Mouse (Mus musculus): ENCODE measurements around the gene Bcat1. TPM values are rescaled to one million over a fixed set of nuclear protein-coding genes. Genes with fewer than 3 reads are reported as not detected.

Gene Bcat1
- polyA plus RNA-seq, 1 experiment from 2014 or later = 5.0 TPM

DNA sequence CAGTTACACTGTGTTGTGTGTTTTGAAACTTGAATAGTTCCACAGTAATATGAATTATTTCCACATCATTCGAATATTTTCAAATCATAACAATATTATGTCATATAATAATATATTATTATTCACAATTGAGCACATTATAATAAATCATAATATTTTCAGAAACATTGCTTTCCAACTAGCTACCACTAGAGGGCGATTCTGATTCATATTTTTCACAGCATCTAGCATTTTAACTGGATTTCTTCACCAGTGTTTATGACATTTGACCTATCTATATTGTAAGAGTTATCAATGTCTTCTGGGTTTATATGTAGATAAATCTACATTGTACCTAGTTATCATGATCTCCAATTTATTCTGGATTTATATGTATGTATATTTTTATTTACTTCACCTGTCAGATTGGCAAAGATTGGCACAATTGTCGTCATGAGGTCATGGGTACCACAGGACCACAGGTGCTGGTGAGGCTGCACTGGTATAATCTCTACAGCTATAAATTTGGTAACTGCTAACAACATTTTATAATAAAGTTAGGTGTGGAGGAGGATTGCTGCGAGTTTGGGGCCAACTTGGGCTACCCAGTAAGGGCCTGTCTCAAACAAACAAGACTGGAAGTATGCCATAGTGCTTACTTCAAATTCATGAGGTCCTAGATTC is 12.6 kb upstream of the Bcat1 start:
- 0 out of 2 replicates have a peak, but pooled peaks have one; percentile 2 for ATAC-seq (replicated peaks; ENCODE audit: low FRiP score)
- Histone ChIP-seq H3K36me3 (ENCODE audit: control insufficient read depth, insufficient read depth, low read length) (no peaks in the 10 kb centered on the region), H3K4me2 (no peak overlapping the region), H3K4me3 (ENCODE audit: low read depth, low read length) (no peak overlapping the region), H3K4me1 (replicated peaks; ENCODE audit: control insufficient read depth, insufficient read depth, low read length) (peaks cover 4% of the 10 kb centered on the region; the same call in 1 of the 2 replicates), H3K27ac (ENCODE audit: low read depth, low read length) (no peak overlapping the region; the same call in 1 of the 2 replicates), H3K9me3 (ENCODE audit: control insufficient read depth, low read length) (no peaks in the 10 kb centered on the region), H3K27me3 (replicated peaks; ENCODE audit: control insufficient read depth, insufficient read depth, low read length) (no peaks in the 10 kb centered on the region), H3K9ac (ENCODE audit: low read depth, low read length) (no peak overlapping the region)
- DNase-seq (ENCODE audit: low spot score) = no peak
- WGBS = 45% methylated on average over 4 of the region's 4 CpGs

GRCm38 (mm10) chr6:145084343-145085117 is 8.5 kb upstream of the Bcat1 start:
- H3K4me3 ChIP-seq (ENCODE audit: low read depth, low read length) = no peak overlapping the region
- no peak overlapping the region for H3K9ac ChIP-seq (ENCODE audit: low read depth, low read length)
- ATAC-seq (replicated peaks; ENCODE audit: low FRiP score) (no peak), DNase-seq (ENCODE audit: low spot score) (no peak)
- H3K27ac ChIP-seq (ENCODE audit: low read depth, low read length) = no peak overlapping the region
- 91% methylated on average over 8 of the region's 8 CpGs for WGBS
- H3K36me3 ChIP-seq (ENCODE audit: control insufficient read depth, insufficient read depth, low read length) = no peaks in the 10 kb centered on the region
- no peak overlapping the region for H3K4me2 ChIP-seq
- peaks cover 4% of the 10 kb centered on the region; the same call in 1 of the 2 replicates for H3K4me1 ChIP-seq (replicated peaks; ENCODE audit: control insufficient read depth, insufficient read depth, low read length)
- H3K27me3 ChIP-seq (replicated peaks; ENCODE audit: control insufficient read depth, insufficient read depth, low read length) = no peaks in the 10 kb centered on the region
- H3K9me3 ChIP-seq (ENCODE audit: control insufficient read depth, low read length) = no peaks in the 10 kb centered on the region

GRCm38 (mm10) chr6:145081721-145082120 is 5.7 kb upstream of the Bcat1 start:
- WGBS = 50% methylated on average over 4 of the region's 4 CpGs
- no peak overlapping the region for H3K4me3 ChIP-seq (ENCODE audit: low read depth, low read length)
- H3K4me2 ChIP-seq = no peak overlapping the region
- no peaks in the 10 kb centered on the region for H3K9me3 ChIP-seq (ENCODE audit: control insufficient read depth, low read length)
- H3K27ac ChIP-seq (ENCODE audit: low read depth, low read length) = no peak overlapping the region
- H3K27me3 ChIP-seq (replicated peaks; ENCODE audit: control insufficient read depth, insufficient read depth, low read length) = peaks cover 10% of the 10 kb centered on the region; the same call in 1 of the 2 replicates
- DNase-seq (ENCODE audit: low spot score) (no peak), ATAC-seq (replicated peaks; ENCODE audit: low FRiP score) (no peak)
- H3K36me3 ChIP-seq (ENCODE audit: control insufficient read depth, insufficient read depth, low read length) = no peaks in the 10 kb centered on the region
- no peaks in the 10 kb centered on the region for H3K4me1 ChIP-seq (replicated peaks; ENCODE audit: control insufficient read depth, insufficient read depth, low read length)
- no peak overlapping the region for H3K9ac ChIP-seq (ENCODE audit: low read depth, low read length)

- WGBS = 68% methylated on average over 8 of the region's 9 CpGs
- peak; percentile 22 for DNase-seq (ENCODE audit: low spot score)
Observed at GRCm38 (mm10) chr6:145079087-145079759, 3.2 kb upstream of the Bcat1 start.

DNA sequence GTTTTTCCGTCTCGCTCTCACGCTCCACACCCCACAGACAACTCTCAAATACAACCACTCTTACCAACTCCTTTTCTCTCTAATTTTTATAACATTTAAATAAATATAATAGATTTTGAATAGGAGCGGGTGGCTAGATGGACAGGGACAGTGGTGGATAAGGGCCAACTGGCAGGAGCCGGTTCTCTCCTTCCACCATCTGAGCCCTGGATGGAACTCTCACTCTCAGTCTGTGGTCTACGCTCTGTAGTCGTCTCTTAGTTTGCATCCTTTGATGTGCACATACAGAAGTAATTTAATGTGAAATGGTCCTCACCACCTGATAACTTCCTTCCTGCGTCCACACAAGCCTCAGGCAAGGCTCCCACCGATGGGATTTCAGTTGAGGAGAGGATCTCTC is 302 bp upstream of the Bcat1 start:
- 15% methylated on average over 9 of the region's 9 CpGs for WGBS
- DNase-seq (ENCODE audit: low spot score) (peak; percentile 27), ATAC-seq (replicated peaks; ENCODE audit: low FRiP score) (no peak)
- Histone ChIP-seq H3K9me3 (ENCODE audit: control insufficient read depth, low read length) (no peaks in the 10 kb centered on the region), H3K9ac (ENCODE audit: low read depth, low read length) (no peak overlapping the region), H3K4me3 (ENCODE audit: low read depth, low read length) (no peak overlapping the region), H3K4me2 (peak overlapping the region; percentile 64), H3K27ac (ENCODE audit: low read depth, low read length) (no peak overlapping the region), H3K36me3 (ENCODE audit: control insufficient read depth, insufficient read depth, low read length) (no peaks in the 10 kb centered on the region), H3K4me1 (replicated peaks; ENCODE audit: control insufficient read depth, insufficient read depth, low read length) (no peaks in the 10 kb centered on the region), H3K27me3 (replicated peaks; ENCODE audit: control insufficient read depth, insufficient read depth, low read length) (peaks cover 38% of the 10 kb centered on the region)

More at GRCm38 (mm10) chr6:145079087-145079759, 3.2 kb upstream of the Bcat1 start:
- H3K36me3 ChIP-seq (ENCODE audit: control insufficient read depth, insufficient read depth, low read length) = no peaks in the 10 kb centered on the region
- no peak overlapping the region for H3K27ac ChIP-seq (ENCODE audit: low read depth, low read length)
- H3K4me3 ChIP-seq (ENCODE audit: low read depth, low read length) = no peak overlapping the region
- no peaks in the 10 kb centered on the region for H3K9me3 ChIP-seq (ENCODE audit: control insufficient read depth, low read length)
- ATAC-seq (replicated peaks; ENCODE audit: low FRiP score) = no peak
- no peak overlapping the region for H3K4me2 ChIP-seq
- H3K27me3 ChIP-seq (replicated peaks; ENCODE audit: control insufficient read depth, insufficient read depth, low read length) = peaks cover 33% of the 10 kb centered on the region
- no peak overlapping the region for H3K9ac ChIP-seq (ENCODE audit: low read depth, low read length)
- H3K4me1 ChIP-seq (replicated peaks; ENCODE audit: control insufficient read depth, insufficient read depth, low read length) = no peaks in the 10 kb centered on the region

DNA sequence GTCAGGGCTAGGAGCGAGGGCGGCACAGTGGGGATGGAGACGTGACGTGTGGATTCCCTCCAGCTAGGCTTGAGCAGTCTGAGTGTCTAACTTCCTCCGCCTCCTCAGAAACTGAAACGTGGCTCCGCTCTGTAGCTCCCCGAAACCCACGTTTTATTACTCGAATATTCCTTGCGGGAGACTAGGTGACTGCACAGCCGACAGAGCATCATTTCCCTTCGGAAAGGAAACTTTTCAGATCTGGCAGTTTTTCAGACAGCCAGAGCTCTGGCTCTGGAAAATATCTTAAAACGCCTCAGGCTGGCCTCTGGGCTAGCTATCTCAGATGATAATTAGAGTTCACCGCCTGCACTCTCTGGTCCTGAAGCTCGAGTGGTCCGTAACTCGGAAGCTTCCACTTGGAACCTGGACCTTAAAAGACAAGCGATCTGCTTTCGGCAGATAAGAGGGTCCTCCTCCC is 866 bp downstream of the Bcat1 start:
- ATAC-seq (replicated peaks; ENCODE audit: low FRiP score) (no peak), DNase-seq (ENCODE audit: low spot score) (peak; percentile 34)

DNA sequence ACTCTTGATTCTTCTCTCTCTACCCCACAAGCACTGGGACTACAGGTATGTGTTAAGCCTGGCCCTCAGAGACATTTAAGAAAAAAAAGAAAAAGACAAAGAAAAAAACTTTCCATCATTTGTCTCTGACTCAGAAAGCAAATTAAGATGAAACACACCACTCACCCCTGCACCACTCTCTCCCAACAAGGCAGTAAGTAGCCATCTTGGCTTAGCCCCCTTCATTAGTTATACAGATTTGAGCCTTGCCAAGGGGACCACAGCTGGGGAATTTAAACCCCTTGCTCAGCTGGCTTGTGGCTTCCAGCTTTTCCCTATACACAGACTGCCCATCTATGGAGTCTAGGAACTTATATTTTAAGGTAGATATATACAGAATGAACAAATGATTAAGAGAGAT is 1.5 kb downstream of the Bcat1 start:
- peaks cover 38% of the 10 kb centered on the region for H3K27me3 ChIP-seq (replicated peaks; ENCODE audit: control insufficient read depth, insufficient read depth, low read length)
- no peaks in the 10 kb centered on the region for H3K4me1 ChIP-seq (replicated peaks; ENCODE audit: control insufficient read depth, insufficient read depth, low read length)
- H3K9me3 ChIP-seq (ENCODE audit: control insufficient read depth, low read length) = no peaks in the 10 kb centered on the region
- peak; percentile 28 for DNase-seq (ENCODE audit: low spot score)
- H3K9ac ChIP-seq (ENCODE audit: low read depth, low read length) = no peak overlapping the region
- no peak for ATAC-seq (replicated peaks; ENCODE audit: low FRiP score)
- H3K27ac ChIP-seq (ENCODE audit: low read depth, low read length) = no peak overlapping the region
- no peak overlapping the region for H3K4me3 ChIP-seq (ENCODE audit: low read depth, low read length)
- H3K4me2 ChIP-seq = no peak overlapping the region
- no peaks in the 10 kb centered on the region for H3K36me3 ChIP-seq (ENCODE audit: control insufficient read depth, insufficient read depth, low read length)

More for the DNA sequence above, 866 bp downstream of the Bcat1 start:
- H3K27ac ChIP-seq (ENCODE audit: low read depth, low read length) = no peak overlapping the region
- peak overlapping the region; percentile 40 for H3K4me3 ChIP-seq (ENCODE audit: low read depth, low read length)
- no peaks in the 10 kb centered on the region for H3K4me1 ChIP-seq (replicated peaks; ENCODE audit: control insufficient read depth, insufficient read depth, low read length)
- 2% methylated on average over 20 of the region's 20 CpGs for WGBS
- no peaks in the 10 kb centered on the region for H3K36me3 ChIP-seq (ENCODE audit: control insufficient read depth, insufficient read depth, low read length)
- peak overlapping the region; percentile 64 for H3K4me2 ChIP-seq
- 0 out of 2 replicates have a peak overlapping the region, but pooled peaks have one; percentile 16 for H3K9ac ChIP-seq (ENCODE audit: low read depth, low read length)
- no peaks in the 10 kb centered on the region for H3K9me3 ChIP-seq (ENCODE audit: control insufficient read depth, low read length)
- H3K27me3 ChIP-seq (replicated peaks; ENCODE audit: control insufficient read depth, insufficient read depth, low read length) = peaks cover 38% of the 10 kb centered on the region

- DNase-seq (ENCODE audit: low spot score) = no peak
- Histone ChIP-seq H3K27me3 (replicated peaks; ENCODE audit: control insufficient read depth, insufficient read depth, low read length) (peaks cover 11% of the 10 kb centered on the region), H3K9ac (ENCODE audit: low read depth, low read length) (no peak overlapping the region), H3K36me3 (ENCODE audit: control insufficient read depth, insufficient read depth, low read length) (no peaks in the 10 kb centered on the region), H3K4me3 (ENCODE audit: low read depth, low read length) (no peak overlapping the region), H3K4me1 (replicated peaks; ENCODE audit: control insufficient read depth, insufficient read depth, low read length) (no peaks in the 10 kb centered on the region), H3K4me2 (no peak overlapping the region), H3K9me3 (ENCODE audit: control insufficient read depth, low read length) (no peaks in the 10 kb centered on the region), H3K27ac (ENCODE audit: low read depth, low read length) (no peak overlapping the region)
- no peak for ATAC-seq (replicated peaks; ENCODE audit: low FRiP score)
- 50% methylated on average over 2 of the region's 2 CpGs for WGBS
Observed at GRCm38 (mm10) chr6:145069921-145070320, 6.1 kb downstream of the Bcat1 start.
